Mouse (Mus musculus): Measurements from ENCODE around the gene Nabp1.

DNA sequence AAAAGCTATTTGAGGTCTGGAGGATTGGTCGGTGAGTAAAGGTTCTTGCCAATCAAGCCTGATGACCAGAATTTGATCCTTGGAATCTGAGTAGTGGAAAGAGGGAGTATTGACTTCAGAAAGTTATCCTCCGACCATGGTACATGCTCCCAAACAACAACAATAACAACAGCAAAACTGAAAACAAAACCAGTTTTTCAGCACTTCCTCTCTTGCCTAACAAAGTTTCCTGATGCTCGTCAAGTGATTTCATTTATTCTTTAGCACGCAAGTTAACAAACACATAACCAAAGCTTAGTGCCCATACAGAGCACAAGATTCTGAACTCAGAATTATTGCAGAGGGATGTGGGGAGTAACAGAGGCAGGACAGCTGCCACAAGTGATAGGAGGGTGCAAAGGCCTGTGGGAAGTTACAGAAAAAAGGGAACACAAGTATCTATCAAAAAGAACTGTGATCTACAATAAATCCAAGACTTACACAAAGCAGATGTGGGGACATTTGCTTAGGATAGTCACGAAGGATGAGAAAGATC lies 42.1 kb upstream of the Nabp1 start:
- no peak for TF ChIP-seq POLR2A (IDR thresholded peaks at IDR 0.05; ENCODE audit: borderline replicate concordance, extremely low read depth, insufficient read depth, insufficient read length, poor library complexity, severe bottlenecking)
- no peak for TF ChIP-seq CTCF (IDR thresholded peaks at IDR 0.05; ENCODE audit: borderline replicate concordance, extremely low read depth, insufficient read depth, insufficient read length)

Measured in brain, embryonic 14.5 days (tissue).